Mouse (Mus musculus): Measurements from ENCODE around the gene Otud7a. TPM values are rescaled to one million over a fixed set of nuclear protein-coding genes. Genes with fewer than 3 reads are reported as not detected.

Otud7a gene
- total and polyA plus RNA-seq, 2 experiments from 2014 or later = 3.8 to 21.6 TPM

- no peaks in the 10 kb centered on the region for H3K27me3 ChIP-seq (ENCODE audit: insufficient read depth, low read length)
- no peak overlapping the region for H3K4me2 ChIP-seq (ENCODE audit: low read depth)
- no peak for DNase-seq
- no peaks in the 10 kb centered on the region for H3K9me3 ChIP-seq (ENCODE audit: low read length)
- no peak overlapping the region for H3K4me3 ChIP-seq (ENCODE audit: low read depth, low read length)
- no peaks in the 10 kb centered on the region for H3K36me3 ChIP-seq (ENCODE audit: insufficient read depth)
- no peak for ATAC-seq
- H3K27ac ChIP-seq (ENCODE audit: low read depth, low read length) = no peak overlapping the region
- H3K4me1 ChIP-seq (ENCODE audit: insufficient read depth) = no peaks in the 10 kb centered on the region
- 77% methylated on average over 3 of the region's 3 CpGs for WGBS
- TF ChIP-seq CTCF (IDR thresholded peaks at IDR 0.05; ENCODE audit: low read depth) = no peak
- no peak overlapping the region for H3K9ac ChIP-seq
These were observed 147.5 kb downstream of the Otud7a start for GRCm38 (mm10) chr7:63592061-63592460.

- no peak for ATAC-seq
- H3K4me1 ChIP-seq (ENCODE audit: insufficient read depth) = no peaks in the 10 kb centered on the region
- H3K9ac ChIP-seq = no peak overlapping the region
- WGBS = 97% methylated on average over 1 of the region's 1 CpGs
- H3K9me3 ChIP-seq (ENCODE audit: low read length) = no peaks in the 10 kb centered on the region
- DNase-seq = no peak
- H3K4me2 ChIP-seq (ENCODE audit: low read depth) = no peak overlapping the region
- no peak overlapping the region for H3K27ac ChIP-seq (ENCODE audit: low read depth, low read length)
- TF ChIP-seq CTCF (IDR thresholded peaks at IDR 0.05; ENCODE audit: low read depth) = no peak
- H3K27me3 ChIP-seq (ENCODE audit: insufficient read depth, low read length) = no peaks in the 10 kb centered on the region
- no peak overlapping the region for H3K4me3 ChIP-seq (ENCODE audit: low read depth, low read length)
- no peaks in the 10 kb centered on the region for H3K36me3 ChIP-seq (ENCODE audit: insufficient read depth)
These were observed 160.3 kb downstream of the Otud7a start for GRCm38 (mm10) chr7:63604827-63605226.

GRCm38 (mm10) chr7:63617018-63617417 is 172.5 kb downstream of the Otud7a start:
- ATAC-seq (no peak), DNase-seq (no peak)
- Histone ChIP-seq H3K36me3 (ENCODE audit: insufficient read depth) (no peaks in the 10 kb centered on the region), H3K4me3 (ENCODE audit: low read depth, low read length) (no peak overlapping the region), H3K9me3 (ENCODE audit: low read length) (no peaks in the 10 kb centered on the region), H3K27ac (ENCODE audit: low read depth, low read length) (no peak overlapping the region), H3K27me3 (ENCODE audit: insufficient read depth, low read length) (no peaks in the 10 kb centered on the region), H3K4me2 (ENCODE audit: low read depth) (no peak overlapping the region), H3K9ac (no peak overlapping the region), H3K4me1 (ENCODE audit: insufficient read depth) (no peaks in the 10 kb centered on the region)
- no peak for TF ChIP-seq CTCF (IDR thresholded peaks at IDR 0.05; ENCODE audit: low read depth)
- WGBS = 89% methylated on average over 3 of the region's 3 CpGs

GRCm38 (mm10) chr7:63620776-63621340 is 176.3 kb downstream of the Otud7a start:
- H3K9me3 ChIP-seq (ENCODE audit: low read length) = no peaks in the 10 kb centered on the region
- TF ChIP-seq CTCF (IDR thresholded peaks at IDR 0.05; ENCODE audit: low read depth) = no peak
- DNase-seq (peak; percentile 9), ATAC-seq (peak; percentile 51)
- no peaks in the 10 kb centered on the region for H3K36me3 ChIP-seq (ENCODE audit: insufficient read depth)
- no peaks in the 10 kb centered on the region for H3K27me3 ChIP-seq (ENCODE audit: insufficient read depth, low read length)
- H3K4me3 ChIP-seq (ENCODE audit: low read depth, low read length) = no peak overlapping the region
- H3K27ac ChIP-seq (ENCODE audit: low read depth, low read length) = no peak overlapping the region
- no peak overlapping the region for H3K4me2 ChIP-seq (ENCODE audit: low read depth)
- H3K4me1 ChIP-seq (ENCODE audit: insufficient read depth) = no peaks in the 10 kb centered on the region
- WGBS = 60% methylated on average over 5 of the region's 5 CpGs
- H3K9ac ChIP-seq = no peak overlapping the region

GRCm38 (mm10) chr7:63637651-63638050 is 193.1 kb downstream of the Otud7a start:
- Histone ChIP-seq H3K9ac (no peak overlapping the region), H3K27ac (ENCODE audit: low read depth, low read length) (no peak overlapping the region), H3K4me3 (ENCODE audit: low read depth, low read length) (no peak overlapping the region), H3K4me1 (ENCODE audit: insufficient read depth) (no peaks in the 10 kb centered on the region), H3K4me2 (ENCODE audit: low read depth) (no peak overlapping the region), H3K27me3 (ENCODE audit: insufficient read depth, low read length) (no peaks in the 10 kb centered on the region), H3K9me3 (ENCODE audit: low read length) (no peaks in the 10 kb centered on the region), H3K36me3 (ENCODE audit: insufficient read depth) (no peaks in the 10 kb centered on the region)
- ATAC-seq (no peak), DNase-seq (no peak)
- 76% methylated on average over 3 of the region's 3 CpGs for WGBS
- no peak for TF ChIP-seq CTCF (IDR thresholded peaks at IDR 0.05; ENCODE audit: low read depth)

- H3K27ac ChIP-seq (ENCODE audit: low read depth, low read length) = no peak overlapping the region
- H3K36me3 ChIP-seq (ENCODE audit: insufficient read depth) = no peaks in the 10 kb centered on the region
- no peak overlapping the region for H3K9ac ChIP-seq
- 89% methylated on average over 1 of the region's 1 CpGs for WGBS
- no peaks in the 10 kb centered on the region for H3K27me3 ChIP-seq (ENCODE audit: insufficient read depth, low read length)
- no peak for TF ChIP-seq CTCF (IDR thresholded peaks at IDR 0.05; ENCODE audit: low read depth)
- DNase-seq (no peak), ATAC-seq (no peak)
- H3K4me3 ChIP-seq (ENCODE audit: low read depth, low read length) = no peak overlapping the region
- H3K4me2 ChIP-seq (ENCODE audit: low read depth) = no peak overlapping the region
- no peaks in the 10 kb centered on the region for H3K4me1 ChIP-seq (ENCODE audit: insufficient read depth)
- H3K9me3 ChIP-seq (ENCODE audit: low read length) = no peaks in the 10 kb centered on the region
These were observed 199.5 kb downstream of the Otud7a start for GRCm38 (mm10) chr7:63644002-63644401.

- 95% methylated on average over 1 of the region's 1 CpGs for WGBS
- no peak for TF ChIP-seq CTCF (IDR thresholded peaks at IDR 0.05; ENCODE audit: low read depth)
- Histone ChIP-seq H3K9me3 (ENCODE audit: low read length) (no peaks in the 10 kb centered on the region), H3K27ac (ENCODE audit: low read depth, low read length) (no peak overlapping the region), H3K4me3 (ENCODE audit: low read depth, low read length) (no peak overlapping the region), H3K9ac (no peak overlapping the region), H3K27me3 (ENCODE audit: insufficient read depth, low read length) (no peaks in the 10 kb centered on the region), H3K36me3 (ENCODE audit: insufficient read depth) (no peaks in the 10 kb centered on the region), H3K4me2 (ENCODE audit: low read depth) (no peak overlapping the region), H3K4me1 (ENCODE audit: insufficient read depth) (no peaks in the 10 kb centered on the region)
- DNase-seq (no peak), ATAC-seq (no peak)
These were observed 202.6 kb downstream of the Otud7a start for GRCm38 (mm10) chr7:63647136-63647535.

Measured in forebrain, postnatal 0 days (tissue).